Mouse (Mus musculus): ENCODE data around the gene Abcb1b. TPM values are rescaled to one million over a fixed set of nuclear protein-coding genes. Genes with fewer than 3 reads are reported as not detected.
"Not testable (repeated sequence)": the region's sequence is repeated elsewhere in the genome, so short reads cannot be mapped to it uniquely, and the experiment has no call there.

The Abcb1b gene
- polyA plus RNA-seq (2017; shearing (Covaris generic)) = 10 to 100 TPM; 11.1 to 15.5 (median 13.6) TPM

DNA sequence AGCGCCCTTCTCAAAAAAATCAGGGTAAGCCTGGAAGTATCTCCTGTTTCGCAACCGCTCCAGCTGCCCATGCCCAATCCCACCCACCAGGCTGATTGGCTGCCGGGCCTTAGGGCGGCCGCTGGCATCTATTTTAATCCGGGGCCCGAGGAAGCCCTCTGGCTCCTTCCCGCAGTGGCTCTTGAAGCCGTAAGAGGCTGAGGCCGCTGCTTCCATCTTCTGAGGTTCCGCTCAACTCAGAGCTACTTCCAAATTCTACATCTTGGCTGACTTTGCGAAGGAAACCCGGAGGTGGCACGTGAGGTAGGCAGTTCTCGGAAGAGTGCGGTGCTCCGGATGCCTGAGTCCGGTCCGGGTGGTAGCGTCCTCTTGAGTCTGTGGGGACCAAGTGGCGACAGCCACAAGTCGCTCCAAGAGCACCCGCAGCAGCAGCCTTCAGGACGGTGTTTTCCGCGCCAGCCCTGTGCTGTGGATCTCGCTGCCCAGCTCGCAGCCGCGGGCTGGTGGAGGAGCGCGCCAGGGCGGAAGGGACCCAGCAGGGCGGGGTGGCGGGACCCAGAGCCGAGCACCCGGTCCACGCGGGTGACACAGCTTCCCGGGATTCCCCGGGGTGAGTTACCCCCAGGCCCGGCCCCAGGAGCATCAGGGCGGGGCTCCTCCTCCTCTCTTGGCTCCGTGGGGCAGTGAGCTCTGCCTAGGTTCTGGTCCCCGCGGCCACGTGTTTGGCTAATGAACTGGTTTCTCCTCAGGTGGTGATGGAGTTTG lies at the start of gene Abcb1b:
Abcb1b (plus strand) TSS at position 161 of the 765 bp plus-strand sequence.
- ATAC-seq = peak; percentile 83

DNA sequence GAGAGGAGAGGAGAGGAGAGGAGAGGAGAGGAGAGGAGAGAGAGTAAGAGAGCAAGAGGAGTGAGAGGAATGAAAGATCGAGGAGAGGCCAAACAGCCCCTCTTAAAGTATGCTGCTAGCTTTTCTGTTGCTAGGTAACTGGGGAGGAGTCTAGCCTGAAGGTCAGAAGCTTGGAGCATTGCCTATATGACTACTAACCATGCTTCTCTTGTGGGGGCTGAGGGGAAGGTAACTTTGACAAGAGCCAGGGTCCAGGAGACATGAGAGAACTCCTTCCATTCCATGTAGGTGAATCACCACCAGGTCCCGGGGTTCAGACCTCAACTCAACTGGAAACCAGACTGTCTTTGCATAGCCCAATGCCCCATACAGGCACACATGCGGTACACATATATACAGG lies 25.1 kb upstream of the Abcb1b start:
- ATAC-seq = no peak

DNA sequence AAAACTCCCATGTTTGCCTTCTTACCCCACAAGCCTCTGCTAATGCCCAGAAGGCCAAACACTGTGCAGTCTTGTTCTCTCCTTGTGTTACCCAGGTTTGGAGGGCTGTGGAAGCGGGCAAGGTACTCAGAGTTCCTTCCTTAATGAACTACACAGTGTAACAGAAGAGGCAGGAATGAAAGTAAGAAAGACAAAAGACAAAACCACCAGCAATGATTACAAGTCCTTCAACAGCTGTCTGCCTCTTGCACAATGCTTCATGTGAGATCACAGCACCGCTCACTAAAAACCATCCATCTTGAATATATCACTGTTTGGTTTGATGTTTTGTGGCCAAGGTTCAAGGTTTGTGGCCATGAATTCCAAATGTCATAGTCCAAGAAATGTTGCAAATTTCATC lies 19.6 kb upstream of the Abcb1b start:
- ATAC-seq = no peak

DNA sequence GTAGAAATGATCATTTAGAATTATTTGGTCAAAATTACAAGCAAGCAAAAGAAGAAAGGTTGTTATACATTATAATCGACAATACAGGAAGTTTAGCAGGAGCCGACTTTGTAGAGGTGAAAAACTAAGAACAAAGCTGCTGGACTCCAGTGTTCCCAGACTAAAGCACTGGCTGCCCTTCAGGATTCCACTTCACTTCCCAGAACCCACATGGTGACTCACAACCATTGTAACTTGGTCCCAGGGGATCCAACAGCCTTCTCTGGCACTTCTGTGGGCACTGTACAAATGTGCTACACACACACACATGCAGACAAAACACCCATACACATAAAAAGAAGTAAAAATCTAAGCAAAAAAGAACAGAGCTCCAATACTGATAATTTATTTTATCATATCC lies 19.2 kb upstream of the Abcb1b start:
- ATAC-seq = no peak

DNA sequence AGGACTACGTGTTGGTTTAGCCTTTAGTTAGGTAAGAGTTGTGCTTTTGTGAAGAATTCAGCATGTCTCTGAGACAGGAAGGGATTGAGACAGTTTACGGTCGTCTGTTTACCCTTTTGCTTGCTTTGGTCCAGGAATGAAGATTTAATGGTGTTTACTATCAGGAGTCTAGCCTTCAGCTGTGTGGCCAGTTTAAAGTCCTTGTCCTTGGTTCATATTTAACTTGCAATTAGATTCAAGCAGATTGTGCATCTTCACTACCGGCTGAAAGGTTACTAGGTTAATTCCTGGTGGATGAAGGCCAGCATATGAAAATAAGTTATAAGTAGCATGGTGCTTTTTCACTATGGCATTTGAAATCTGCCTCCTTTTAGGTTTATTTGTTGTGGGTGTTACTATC lies 5.7 kb upstream of the Abcb1b start:
- no peak for ATAC-seq

DNA sequence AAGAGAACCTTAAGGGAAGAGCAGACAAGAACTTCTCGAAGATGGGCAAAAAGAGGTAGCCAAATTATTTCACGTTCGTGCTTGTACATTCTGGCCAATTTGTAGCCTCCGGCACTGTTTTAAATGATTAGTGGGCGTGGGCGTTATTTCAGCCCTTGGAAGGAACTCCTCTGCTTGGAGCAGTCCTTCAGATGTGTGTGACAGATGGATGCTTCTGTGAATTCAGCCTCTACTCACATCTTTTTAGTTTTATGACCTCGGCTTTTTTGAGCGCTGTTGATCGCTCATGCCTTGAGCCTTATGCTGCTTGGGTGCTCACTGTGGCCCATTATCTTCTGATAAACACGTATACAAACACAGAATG lies 787 bp downstream of the Abcb1b start:
- peak; percentile 18 for ATAC-seq

DNA sequence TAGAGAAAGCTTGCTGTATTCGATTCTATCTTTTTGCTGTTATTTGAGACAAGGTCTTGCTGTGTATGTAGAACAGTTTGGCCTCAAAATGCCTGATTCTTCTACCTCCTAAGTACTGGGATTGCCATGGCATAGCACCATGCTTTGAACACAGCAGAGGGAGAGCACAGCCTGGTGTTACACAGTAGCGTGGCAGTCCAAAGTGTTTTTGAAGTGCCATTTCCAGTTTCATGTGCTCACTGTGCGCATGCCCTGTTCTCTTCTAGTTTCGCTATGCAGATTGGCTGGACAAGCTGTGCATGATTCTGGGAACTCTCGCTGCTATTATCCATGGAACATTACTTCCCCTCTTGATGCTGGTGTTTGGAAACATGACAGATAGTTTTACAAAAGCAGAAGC lies 7.8 kb downstream of the Abcb1b start:
- ATAC-seq = no peak

DNA sequence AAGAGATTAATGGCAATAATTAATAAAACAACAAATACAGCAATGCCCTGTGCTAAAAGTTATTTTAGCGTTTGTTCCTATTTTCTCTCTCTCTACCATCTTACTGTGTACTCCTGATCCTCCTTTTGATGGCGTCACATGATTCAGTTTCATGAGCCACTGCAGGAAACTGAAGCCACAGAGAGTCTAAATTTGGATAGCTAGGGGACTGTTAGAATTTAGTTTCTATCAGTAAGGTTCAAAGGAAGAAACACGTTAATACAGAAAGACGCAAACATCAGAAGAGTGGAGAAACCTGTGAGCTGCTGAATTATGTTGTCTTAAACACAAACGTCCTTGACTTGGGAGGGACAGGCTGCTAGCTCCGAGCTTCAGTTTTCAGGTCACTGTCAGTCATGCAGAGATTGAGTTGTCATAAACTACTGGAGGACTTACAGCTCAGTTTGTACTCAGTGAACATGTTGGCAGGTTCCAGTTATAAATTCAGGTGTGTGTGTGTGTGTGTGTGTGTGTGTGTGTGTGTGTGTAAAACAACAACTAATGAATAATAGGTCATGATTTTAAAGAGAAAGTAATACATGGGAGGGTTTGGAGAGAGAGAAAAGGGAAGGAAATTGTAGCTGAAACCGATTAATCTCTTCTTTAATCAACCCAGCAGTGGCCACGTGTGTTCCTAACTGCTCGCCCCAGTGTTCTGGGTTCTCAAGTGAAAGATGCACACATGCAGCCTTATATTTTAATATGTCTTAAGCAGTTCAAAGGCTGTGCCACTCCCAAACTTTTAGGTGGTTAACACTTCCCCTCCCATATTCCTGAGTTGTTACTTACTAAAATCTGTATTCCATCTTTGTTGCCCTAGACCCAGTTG lies 9.4 kb downstream of the Abcb1b start:
- ATAC-seq = peak; percentile 90

DNA sequence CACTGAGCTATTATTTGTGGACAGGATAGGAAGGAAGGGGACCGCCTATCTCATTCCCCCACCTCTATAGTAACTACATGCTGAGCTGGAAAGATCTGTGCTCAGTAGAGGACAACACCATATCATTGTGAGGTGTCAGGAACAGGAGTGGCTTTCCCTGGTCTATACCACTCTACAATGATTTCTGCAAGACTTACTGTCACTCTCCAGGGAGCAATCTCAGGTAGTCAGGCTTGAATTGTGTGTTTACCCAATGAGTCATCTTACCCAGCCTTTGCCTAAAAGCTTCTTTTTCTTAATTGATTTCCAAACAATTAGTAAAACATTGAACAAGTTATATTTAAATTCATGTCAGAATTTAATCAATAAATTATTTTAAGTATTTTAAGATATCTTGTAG lies 15.9 kb downstream of the Abcb1b start:
- no peak for ATAC-seq

DNA sequence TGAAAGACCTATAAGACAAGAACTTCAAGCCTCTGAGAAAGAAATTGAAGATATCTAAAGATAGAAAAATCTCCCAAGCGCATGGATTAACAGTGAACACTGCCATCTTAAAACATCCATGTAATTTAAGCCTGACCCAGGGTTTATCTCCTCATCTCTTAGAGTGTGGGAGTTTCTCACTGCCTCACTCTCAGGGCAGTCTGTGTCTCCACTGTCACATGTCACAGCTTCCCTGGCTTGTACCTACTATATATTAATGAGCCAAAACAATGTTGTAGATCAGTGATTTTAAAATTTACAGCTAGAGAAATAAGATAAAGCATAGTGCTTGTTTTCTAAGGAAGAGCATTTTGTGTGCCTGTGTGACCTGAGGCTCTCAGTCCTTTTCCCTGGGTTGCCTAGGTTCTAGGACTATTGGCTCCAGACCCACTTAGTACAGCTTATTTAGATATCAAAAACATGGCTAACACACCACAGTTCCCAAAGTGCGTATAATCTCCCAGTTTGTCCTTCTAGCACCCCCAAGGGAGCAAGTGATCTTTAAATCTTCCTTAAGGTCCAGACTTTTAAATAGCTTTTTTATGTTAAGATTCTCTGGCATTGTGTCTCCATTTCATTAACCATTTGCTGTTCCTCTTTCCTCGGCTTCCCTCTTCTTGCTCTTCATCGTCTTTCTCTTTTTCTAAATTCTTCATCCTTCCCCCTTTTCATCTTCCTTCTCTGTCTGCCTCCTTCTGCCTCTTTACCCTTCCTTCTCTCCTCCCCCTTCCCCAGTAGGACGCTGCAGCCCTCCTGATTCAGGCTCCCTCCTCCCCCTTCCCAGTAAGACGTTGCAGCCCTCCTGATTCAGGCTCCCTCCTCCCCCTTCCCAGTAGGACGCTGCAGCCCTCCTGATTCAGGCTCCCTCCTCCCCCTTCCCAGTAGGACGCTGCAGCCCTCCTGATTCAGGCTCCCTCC lies 22.0 kb downstream of the Abcb1b start:
- no peak for ATAC-seq

DNA sequence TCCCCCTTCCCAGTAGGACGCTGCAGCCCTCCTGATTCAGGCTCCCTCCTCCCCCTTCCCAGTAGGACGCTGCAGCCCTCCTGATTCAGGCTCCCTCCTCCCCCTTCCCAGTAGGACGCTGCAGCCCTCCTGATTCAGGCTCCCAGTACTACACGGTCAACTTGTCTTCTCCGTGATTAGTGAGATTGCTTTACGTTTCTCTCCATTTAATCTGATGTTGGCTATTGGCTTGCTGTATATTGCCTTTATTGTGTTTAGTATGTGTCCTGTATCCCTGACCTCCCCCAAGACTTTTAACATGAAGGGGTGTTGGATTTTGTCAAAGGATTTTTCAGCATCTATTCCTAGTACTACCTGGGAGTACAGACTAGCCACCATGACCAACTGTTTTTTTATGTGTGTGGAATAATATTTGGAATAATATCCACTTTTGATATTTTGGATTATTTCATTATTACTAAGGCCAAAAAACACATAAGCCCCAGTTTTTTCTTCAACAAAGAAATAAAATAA lies 22.7 kb downstream of the Abcb1b start:
- ATAC-seq = not testable (repeated sequence)

DNA sequence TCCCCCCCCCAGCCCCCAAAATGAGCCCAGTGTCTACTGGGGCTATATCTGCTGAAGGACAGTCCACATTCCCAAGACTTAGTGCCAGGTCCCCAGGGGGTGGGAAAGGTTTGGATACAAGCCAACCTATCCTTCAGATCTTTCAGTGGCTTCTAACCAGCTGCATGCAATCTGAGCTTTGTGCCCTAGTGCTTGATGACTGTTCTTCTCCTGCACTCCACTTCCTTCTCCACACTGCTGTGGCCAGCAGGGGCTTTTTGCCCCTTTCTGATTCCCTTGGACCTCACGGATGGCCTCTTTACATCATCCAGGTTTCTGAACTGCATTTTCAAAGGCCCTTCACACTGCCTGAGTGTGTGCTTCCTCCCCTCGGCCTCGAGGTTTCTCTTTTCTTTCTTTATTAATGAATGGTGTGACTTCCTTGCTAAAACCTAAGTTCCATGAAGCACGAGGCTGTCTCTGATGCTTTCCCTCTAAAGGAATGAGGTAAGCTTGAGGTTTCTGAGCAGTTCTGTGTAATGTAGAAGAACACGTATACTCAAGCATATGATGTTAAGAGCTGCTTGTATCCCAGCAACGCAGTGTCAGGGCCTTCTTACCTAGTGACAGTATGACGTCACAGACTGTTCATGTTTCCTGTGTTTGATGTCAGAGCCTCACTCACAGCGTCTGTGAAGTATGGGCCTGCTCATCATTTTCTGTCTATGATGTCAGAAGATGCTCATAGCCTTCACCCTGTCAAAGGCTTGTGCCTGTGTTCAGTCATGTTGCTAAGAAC lies 40.9 kb downstream of the Abcb1b start:
- peak; percentile 45 for ATAC-seq

DNA sequence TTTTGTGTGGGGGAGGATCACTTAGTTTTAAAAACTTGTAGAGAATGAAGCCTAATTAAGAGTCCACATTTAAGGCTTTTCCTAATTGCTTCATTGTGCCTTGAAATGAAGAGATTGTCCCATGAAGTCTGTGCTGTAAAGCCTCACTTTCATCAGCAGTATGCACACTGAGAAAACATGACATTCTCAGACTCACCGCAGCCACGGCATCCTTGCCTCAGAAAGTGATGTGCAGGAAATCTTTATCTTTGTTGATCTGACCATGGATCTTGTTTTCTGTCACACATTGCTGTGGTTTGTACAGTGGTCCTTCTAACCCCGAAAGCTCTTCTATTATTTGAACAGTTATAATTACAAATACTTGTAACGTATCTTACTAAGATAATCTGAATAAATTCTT lies 41.7 kb downstream of the Abcb1b start:
- ATAC-seq = peak; percentile 19

DNA sequence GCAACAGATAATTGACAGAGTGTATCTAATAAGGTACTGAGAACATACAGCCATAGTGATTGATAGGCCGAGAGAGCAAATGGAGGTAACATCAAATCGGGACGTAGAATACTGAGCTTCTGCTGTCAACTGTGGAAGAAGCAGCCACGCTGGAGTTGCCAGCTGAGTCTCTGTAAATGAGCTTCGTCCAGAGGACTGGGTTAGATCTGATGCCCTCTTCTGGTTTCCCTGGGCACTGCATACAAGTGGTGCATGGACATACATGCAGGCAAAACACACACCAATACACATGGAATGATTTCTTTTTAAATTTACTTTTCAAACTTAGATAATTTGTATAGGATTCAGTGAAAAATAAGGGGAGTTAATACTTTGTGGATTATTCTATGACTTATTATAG lies 42.9 kb downstream of the Abcb1b start:
- peak; percentile 78 for ATAC-seq

DNA sequence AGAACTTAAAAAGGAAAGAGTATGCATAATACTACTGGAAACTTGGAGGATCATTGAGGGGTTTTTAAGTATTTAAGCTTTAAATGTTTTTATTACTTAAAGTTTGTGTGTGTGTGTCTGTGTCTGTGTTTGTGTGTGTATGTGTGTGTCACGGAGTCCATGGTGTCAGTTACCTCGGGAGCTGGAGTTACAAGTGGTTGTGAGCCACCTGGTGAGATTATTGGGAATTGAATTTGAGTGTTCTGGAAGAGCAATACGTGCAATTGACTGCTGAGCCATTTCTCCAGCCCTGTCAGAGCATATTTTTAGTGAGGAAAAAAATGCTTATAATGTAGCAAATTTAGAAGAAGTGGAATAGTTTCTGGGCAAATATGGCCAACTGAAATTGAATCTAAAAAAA lies 44.9 kb downstream of the Abcb1b start:
- ATAC-seq = no peak

DNA sequence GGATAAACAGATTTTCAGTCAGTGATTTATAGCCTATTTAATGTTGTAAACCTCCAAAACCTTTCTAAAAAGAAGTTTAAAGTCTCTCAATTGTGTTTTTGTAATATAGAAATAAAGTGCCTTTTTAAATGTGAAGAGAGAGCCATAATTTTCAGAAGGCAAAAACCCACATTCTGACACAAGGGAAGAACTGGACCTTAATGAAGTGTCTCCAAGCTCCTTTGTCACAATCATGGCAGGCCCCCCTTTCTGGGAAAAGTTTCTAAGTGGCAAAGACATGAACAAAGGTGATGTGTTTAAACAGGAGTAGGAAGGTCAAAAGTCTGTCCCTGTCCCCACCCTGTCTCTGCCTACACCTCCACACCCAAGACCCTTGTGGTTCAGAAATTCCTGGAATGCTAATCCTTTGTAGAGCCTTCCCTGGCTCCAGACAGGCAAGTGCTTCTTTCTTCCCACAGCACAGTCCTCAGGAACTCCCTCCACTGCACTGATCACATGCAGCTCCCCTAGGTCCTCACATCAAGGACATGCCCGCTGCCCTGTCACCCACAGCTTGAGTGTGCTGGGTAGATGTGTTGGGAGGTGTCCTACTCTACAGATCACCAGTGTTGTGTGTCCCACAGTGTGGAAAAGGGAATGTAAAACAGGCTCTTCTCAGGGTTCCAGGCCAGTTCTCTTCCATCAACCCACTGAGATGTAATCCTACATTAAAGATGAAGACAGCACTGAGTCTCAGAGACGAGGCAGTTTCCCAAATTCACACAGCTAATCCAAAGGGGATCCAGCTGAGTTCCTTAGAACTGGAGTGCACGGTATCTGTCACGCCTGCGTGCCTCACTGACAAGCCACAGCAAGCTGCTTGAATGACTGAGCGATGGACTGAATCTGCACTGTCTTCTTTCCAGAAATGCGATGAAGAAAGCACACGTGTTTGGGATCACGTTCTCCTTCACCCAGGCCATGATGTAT lies 50.9 kb downstream of the Abcb1b start:
- not testable (repeated sequence) for ATAC-seq

DNA sequence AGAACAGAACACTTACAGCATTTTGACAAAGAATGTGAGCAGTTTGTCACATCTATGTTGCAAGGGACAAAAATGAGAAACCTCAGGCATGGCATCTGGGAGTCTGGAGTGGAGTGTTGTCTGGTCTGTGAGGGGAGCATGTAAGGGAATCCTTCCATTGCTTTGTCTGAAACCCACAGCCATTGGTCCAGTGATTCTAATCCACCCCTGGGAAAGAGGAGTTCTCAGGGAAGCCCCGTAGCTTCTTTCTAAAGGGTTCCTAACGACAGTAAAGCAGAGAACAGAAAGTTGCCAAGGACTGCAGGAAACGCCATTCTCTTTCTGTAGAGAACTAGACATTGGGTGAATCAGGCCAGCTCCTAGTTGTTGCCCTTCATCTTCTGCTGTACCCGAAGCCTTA lies 52.9 kb downstream of the Abcb1b start:
- ATAC-seq = no peak

DNA sequence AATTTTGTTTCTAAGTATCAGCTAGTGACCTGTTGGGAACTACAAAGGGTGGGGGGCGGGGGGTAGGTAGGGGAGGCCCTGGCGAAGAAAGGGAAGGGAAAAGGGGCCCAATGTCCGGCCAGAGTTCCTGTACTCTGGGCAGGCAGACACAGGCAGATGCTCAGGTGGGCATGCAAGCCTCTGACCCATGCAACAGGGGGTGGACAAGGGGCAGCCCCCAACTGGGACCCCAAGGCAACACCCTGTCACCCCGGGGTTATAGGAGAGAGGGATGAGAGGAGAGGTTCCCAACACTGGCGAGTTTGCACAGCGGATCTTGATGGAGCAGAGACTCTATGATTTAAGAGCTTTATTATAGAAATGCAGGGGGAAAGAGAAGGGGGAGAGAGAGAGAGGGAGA lies 59.3 kb downstream of the Abcb1b start:
- ATAC-seq = no peak

DNA sequence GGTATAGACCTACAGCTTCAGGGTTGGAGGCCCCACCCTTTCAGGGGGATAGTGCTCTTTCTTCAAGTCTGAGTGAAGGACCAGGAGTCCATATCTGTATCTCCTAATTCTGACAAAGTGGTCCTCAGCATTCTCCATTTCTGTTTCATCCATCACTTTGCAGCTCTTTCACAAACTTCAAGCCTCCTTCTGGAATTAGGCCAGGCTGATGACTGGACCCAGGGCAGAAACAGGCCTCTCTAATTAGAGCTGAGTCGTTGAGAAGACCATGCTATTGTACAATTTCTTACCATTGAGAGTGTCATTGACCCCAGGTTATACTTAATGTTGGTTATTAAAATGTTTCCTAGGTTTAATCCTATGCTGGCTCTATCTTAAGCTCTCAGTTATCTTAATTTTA lies 63.9 kb downstream of the Abcb1b start:
- ATAC-seq = no peak

DNA sequence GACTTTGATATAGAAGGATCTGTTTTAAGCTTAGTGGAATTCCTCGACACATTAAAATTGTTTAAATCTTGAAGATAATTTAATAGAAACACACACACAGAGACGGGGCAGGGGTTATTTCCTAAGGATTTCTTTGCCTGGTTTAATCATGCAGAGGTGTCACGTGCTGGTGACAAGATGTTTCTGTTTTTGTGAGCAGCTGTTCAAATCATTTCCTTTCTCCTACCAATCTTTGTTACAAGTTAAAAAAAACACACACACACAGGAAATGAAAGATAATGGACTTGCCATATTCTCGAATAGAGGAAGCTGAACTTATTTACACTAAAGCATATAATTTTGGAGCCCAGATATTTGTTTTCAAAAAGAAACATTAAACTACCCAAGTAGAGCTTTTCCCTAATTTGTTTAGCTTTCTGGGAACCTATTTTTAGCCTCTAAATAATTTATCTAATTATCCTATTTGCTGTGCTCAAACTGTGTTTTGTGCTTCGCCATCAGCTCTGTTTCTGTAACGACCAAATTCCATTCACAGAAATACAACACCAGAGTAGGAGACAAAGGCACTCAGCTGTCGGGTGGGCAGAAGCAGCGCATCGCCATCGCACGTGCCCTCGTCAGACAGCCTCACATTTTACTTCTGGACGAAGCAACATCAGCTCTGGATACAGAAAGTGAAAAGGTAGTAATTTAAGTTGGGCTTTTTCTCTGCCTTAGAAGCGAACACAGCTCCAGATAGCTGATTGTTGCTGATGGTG lies 65.8 kb downstream of the Abcb1b start:
- peak; percentile 75 for ATAC-seq

Measured in inflammation-experienced regulatory T-cells, adult 6 months (primary cell).